Mouse (Mus musculus): Measurements from ENCODE around the gene Sac3d1. TPM values are rescaled to one million over a fixed set of nuclear protein-coding genes. Genes with fewer than 3 reads are reported as not detected.
"Not testable (repeated sequence)": the region's sequence is repeated elsewhere in the genome, so short reads cannot be mapped to it uniquely, and the experiment has no call there.

Gene Sac3d1
- total and polyA plus RNA-seq, 2 experiments from 2014 or later = 60.8 to 67.7 TPM

GRCm38 (mm10) chr19:6141394-6141749 is 22.9 kb upstream of the Sac3d1 start, which contains the start of gene Arl2:
Gene Arl2 (minus strand): TSS chr19:6141548.
- peak; percentile 80 for ATAC-seq
- H3K36me3 ChIP-seq (ENCODE audit: insufficient read depth) = peaks cover 11% of the 10 kb centered on the region; the same call in 1 of the 2 replicates
- 0% methylated on average over 15 of the region's 15 CpGs for WGBS

GRCm38 (mm10) chr19:6140678-6141393 is 22.4 kb upstream of the Sac3d1 start, which contains the start of gene Batf2:
Gene Batf2 (plus strand): TSS chr19:6140983.
- peak within 1 kb of the TSS; percentile 77 for H3K9ac ChIP-seq
- WGBS = under 1% methylated on average over 64 of the region's 68 CpGs
- H3K27ac ChIP-seq (ENCODE audit: low read depth, low read length) = peak within 1 kb of the TSS; percentile 96

More at GRCm38 (mm10) chr19:6141394-6141749, 22.9 kb upstream of the Sac3d1 start, which contains the start of gene Arl2:
- peak within 1 kb of the TSS; percentile 89 for H3K4me2 ChIP-seq (ENCODE audit: low read depth)
- H3K9ac ChIP-seq = peak within 1 kb of the TSS; percentile 77
- H3K27me3 ChIP-seq (ENCODE audit: insufficient read depth, low read length) = no peaks in the 10 kb centered on the region
- H3K27ac ChIP-seq (ENCODE audit: low read depth, low read length) = peak within 1 kb of the TSS; percentile 96
- DNase-seq = no peak
- H3K4me3 ChIP-seq (ENCODE audit: low read depth, low read length) = peak within 1 kb of the TSS; percentile 68
- peaks cover 10% of the 10 kb centered on the region for H3K4me1 ChIP-seq (ENCODE audit: insufficient read depth)
- H3K9me3 ChIP-seq (ENCODE audit: low read length) = no peaks in the 10 kb centered on the region
- TF ChIP-seq CTCF (IDR thresholded peaks at IDR 0.05; ENCODE audit: low read depth) = peak; percentile 56

GRCm38 (mm10) chr19:6140374-6140677 is 21.9 kb upstream of the Sac3d1 start:
- H3K9ac ChIP-seq = peak overlapping the region; percentile 77
- no peak for TF ChIP-seq CTCF (IDR thresholded peaks at IDR 0.05; ENCODE audit: low read depth)
- no peak for DNase-seq
- peaks cover 10% of the 10 kb centered on the region for H3K4me1 ChIP-seq (ENCODE audit: insufficient read depth)
- no peak for ATAC-seq
- peak overlapping the region; percentile 68 for H3K4me3 ChIP-seq (ENCODE audit: low read depth, low read length)
- 3% methylated on average over 16 of the region's 16 CpGs for WGBS
- H3K4me2 ChIP-seq (ENCODE audit: low read depth) = peak overlapping the region; percentile 89
- peaks cover 20% of the 10 kb centered on the region for H3K36me3 ChIP-seq (ENCODE audit: insufficient read depth)
- no peaks in the 10 kb centered on the region for H3K9me3 ChIP-seq (ENCODE audit: low read length)
- peak overlapping the region; percentile 96 for H3K27ac ChIP-seq (ENCODE audit: low read depth, low read length)
- no peaks in the 10 kb centered on the region for H3K27me3 ChIP-seq (ENCODE audit: insufficient read depth, low read length)

More at GRCm38 (mm10) chr19:6140678-6141393, 22.4 kb upstream of the Sac3d1 start, which contains the start of gene Batf2:
- Histone ChIP-seq H3K9me3 (ENCODE audit: low read length) (no peaks in the 10 kb centered on the region), H3K36me3 (ENCODE audit: insufficient read depth) (peaks cover 15% of the 10 kb centered on the region), H3K4me2 (ENCODE audit: low read depth) (peak within 1 kb of the TSS; percentile 89), H3K4me3 (ENCODE audit: low read depth, low read length) (peak within 1 kb of the TSS; percentile 68), H3K4me1 (ENCODE audit: insufficient read depth) (peaks cover 10% of the 10 kb centered on the region), H3K27me3 (ENCODE audit: insufficient read depth, low read length) (no peaks in the 10 kb centered on the region)
- ATAC-seq (peak; percentile 93), DNase-seq (peak; percentile 99)
- peak; percentile 92 for TF ChIP-seq CTCF (IDR thresholded peaks at IDR 0.05; ENCODE audit: low read depth)

GRCm38 (mm10) chr19:6139701-6140100 is 21.3 kb upstream of the Sac3d1 start:
- H3K27me3 ChIP-seq (ENCODE audit: insufficient read depth, low read length) = no peaks in the 10 kb centered on the region
- H3K27ac ChIP-seq (ENCODE audit: low read depth, low read length) = peak overlapping the region; percentile 96; the same call in 1 of the 2 replicates
- no peaks in the 10 kb centered on the region for H3K9me3 ChIP-seq (ENCODE audit: low read length)
- no peak for DNase-seq
- peaks cover 26% of the 10 kb centered on the region for H3K36me3 ChIP-seq (ENCODE audit: insufficient read depth)
- H3K4me1 ChIP-seq (ENCODE audit: insufficient read depth) = peaks cover 10% of the 10 kb centered on the region
- peak overlapping the region; percentile 77 for H3K9ac ChIP-seq
- H3K4me3 ChIP-seq (ENCODE audit: low read depth, low read length) = peak overlapping the region; percentile 68
- no peak for ATAC-seq
- no peak for TF ChIP-seq CTCF (IDR thresholded peaks at IDR 0.05; ENCODE audit: low read depth)
- WGBS = 92% methylated on average over 6 of the region's 6 CpGs
- peak overlapping the region; percentile 89 for H3K4me2 ChIP-seq (ENCODE audit: low read depth)

DNA sequence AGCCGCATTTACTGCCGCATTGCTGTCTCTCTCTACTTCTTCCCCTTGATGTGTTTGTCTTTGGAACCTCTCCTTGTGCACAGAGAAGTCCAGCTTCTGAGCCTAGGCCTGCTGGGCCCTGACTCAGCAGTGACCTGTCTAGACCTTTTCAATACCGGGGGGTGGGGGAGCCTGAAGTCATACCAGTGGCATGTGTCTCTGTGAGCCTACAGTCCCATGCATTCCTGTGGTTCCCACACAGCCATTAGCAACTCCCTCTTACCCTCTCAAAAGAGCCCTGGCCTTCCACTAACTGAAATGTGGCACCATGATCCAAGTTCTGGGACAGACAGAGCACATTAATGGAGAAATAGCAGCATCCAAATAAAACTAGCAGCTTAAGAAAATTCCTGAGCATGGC is 17.9 kb upstream of the Sac3d1 start:
- H3K27me3 ChIP-seq (ENCODE audit: insufficient read depth, low read length) = no peaks in the 10 kb centered on the region
- DNase-seq (no peak), ATAC-seq (no peak)
- H3K9me3 ChIP-seq (ENCODE audit: low read length) = no peaks in the 10 kb centered on the region
- TF ChIP-seq CTCF (IDR thresholded peaks at IDR 0.05; ENCODE audit: low read depth) = no peak
- peaks cover 10% of the 10 kb centered on the region for H3K4me1 ChIP-seq (ENCODE audit: insufficient read depth)
- H3K27ac ChIP-seq (ENCODE audit: low read depth, low read length) = no peak overlapping the region
- 91% methylated on average over 3 of the region's 3 CpGs for WGBS
- no peak overlapping the region for H3K4me2 ChIP-seq (ENCODE audit: low read depth)
- H3K36me3 ChIP-seq (ENCODE audit: insufficient read depth) = peaks cover 35% of the 10 kb centered on the region
- H3K4me3 ChIP-seq (ENCODE audit: low read depth, low read length) = no peak overlapping the region
- no peak overlapping the region for H3K9ac ChIP-seq

- H3K27me3 ChIP-seq (ENCODE audit: insufficient read depth, low read length); ATAC-seq; H3K9ac ChIP-seq; H3K9me3 ChIP-seq (ENCODE audit: low read length); H3K4me2 ChIP-seq (ENCODE audit: low read depth); H3K27ac ChIP-seq (ENCODE audit: low read depth, low read length); DNase-seq; H3K4me3 ChIP-seq (ENCODE audit: low read depth, low read length); H3K4me1 ChIP-seq (ENCODE audit: insufficient read depth): not testable (repeated sequence)
- peaks cover 35% of the 10 kb centered on the region for H3K36me3 ChIP-seq (ENCODE audit: insufficient read depth)
- WGBS = 62% methylated on average over 1 of the region's 1 CpGs
Observed at GRCm38 (mm10) chr19:6133197-6133596, 14.7 kb upstream of the Sac3d1 start.

GRCm38 (mm10) chr19:6132171-6132827 is 13.8 kb upstream of the Sac3d1 start:
- Histone ChIP-seq H3K9ac (no peak overlapping the region), H3K4me2 (ENCODE audit: low read depth) (no peak overlapping the region), H3K4me3 (ENCODE audit: low read depth, low read length) (no peak overlapping the region), H3K27ac (ENCODE audit: low read depth, low read length) (no peak overlapping the region), H3K9me3 (ENCODE audit: low read length) (no peaks in the 10 kb centered on the region), H3K36me3 (ENCODE audit: insufficient read depth) (peaks cover 32% of the 10 kb centered on the region), H3K4me1 (ENCODE audit: insufficient read depth) (no peaks in the 10 kb centered on the region; the same call in 1 of the 2 replicates), H3K27me3 (ENCODE audit: insufficient read depth, low read length) (no peaks in the 10 kb centered on the region)
- DNase-seq = no peak
- WGBS = 84% methylated on average over 7 of the region's 7 CpGs
- ATAC-seq = no peak
- TF ChIP-seq CTCF (IDR thresholded peaks at IDR 0.05; ENCODE audit: low read depth) = no peak

DNA sequence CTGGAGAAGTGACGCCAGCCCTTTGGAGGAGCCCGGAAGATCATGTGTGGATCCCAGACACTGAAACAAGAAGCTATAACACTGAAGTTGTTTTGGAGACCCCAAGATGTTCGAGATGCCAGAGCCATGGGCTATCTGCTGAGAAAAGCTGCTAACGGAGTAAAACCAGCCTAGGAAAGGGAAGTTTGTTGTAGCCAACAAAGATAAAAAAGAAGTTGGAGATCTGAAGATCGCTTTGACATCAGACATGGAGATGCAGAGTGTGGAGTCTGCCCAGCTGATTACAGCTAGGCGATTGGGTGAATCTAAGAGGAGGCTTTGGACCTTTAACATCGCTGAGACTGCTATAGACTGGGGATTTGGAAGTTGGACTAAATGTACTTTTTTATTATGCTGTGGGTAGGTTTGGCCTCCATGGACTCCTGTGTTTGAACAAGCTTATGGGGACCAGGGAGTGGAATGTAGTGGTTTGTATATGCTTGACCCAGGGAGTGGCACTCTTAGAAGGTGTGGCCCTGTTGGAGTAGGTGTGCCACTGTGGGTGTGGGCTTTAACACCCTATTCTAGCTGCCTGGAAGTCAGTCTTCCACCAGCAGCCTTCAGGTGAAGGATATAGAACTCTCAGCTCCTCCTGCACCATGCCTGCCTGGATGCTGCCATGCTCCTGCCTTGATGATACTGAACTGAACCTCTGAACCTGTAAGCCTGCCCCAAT is 12.1 kb upstream of the Sac3d1 start:
- peaks cover 18% of the 10 kb centered on the region for H3K36me3 ChIP-seq (ENCODE audit: insufficient read depth)
- H3K4me1 ChIP-seq (ENCODE audit: insufficient read depth); H3K4me2 ChIP-seq (ENCODE audit: low read depth); DNase-seq; ATAC-seq; H3K9ac ChIP-seq; H3K27me3 ChIP-seq (ENCODE audit: insufficient read depth, low read length); H3K4me3 ChIP-seq (ENCODE audit: low read depth, low read length); H3K9me3 ChIP-seq (ENCODE audit: low read length); H3K27ac ChIP-seq (ENCODE audit: low read depth, low read length): not testable (repeated sequence)
- 81% methylated on average over 7 of the region's 7 CpGs for WGBS
